Mouse (Mus musculus): ENCODE results near the gene Dse.

The Dse gene

DNA sequence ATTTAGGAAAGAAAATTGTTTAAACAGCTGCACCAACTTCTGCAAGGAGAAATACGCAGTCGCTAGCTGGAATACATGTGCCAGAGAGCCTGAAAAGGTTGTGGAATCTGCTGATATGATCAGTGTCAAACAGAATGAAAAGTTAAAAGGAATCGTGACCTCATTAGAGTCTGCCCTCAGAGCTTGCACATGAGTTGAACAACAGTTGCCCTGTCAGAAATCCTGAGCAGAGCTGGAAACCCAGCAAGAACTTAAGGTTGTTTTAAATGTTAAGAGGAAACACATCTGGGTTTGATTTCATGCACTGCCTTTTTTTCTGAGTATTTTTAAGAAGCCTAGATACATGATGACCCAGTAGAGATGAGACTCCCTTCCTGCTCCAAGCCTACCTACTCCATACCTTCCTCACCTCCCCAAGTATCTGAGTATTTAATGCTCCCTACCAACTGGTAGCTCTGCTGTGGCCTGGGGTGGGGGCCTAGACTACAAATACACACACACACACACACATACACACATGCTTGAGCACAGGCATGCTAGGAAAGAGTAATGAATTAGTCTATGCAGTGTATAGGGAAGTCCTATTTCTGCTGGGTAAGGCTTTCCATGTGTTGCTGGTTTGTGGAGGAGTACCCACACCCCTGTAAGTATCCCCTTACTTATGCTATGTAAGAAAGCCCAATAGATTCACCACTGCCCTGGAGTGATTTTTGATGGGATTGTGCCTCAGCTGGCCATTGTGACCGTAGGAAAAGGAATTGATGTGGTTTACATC is 95.4 kb downstream of the Dse start:
- Histone ChIP-seq H3K4me3 (replicated peaks; ENCODE audit: low read length) (no peak overlapping the region), H3K36me3 (ENCODE audit: insufficient read depth, low read length) (no peaks in the 10 kb centered on the region), H3K4me1 (replicated peaks; ENCODE audit: low read depth, low read length) (0 out of 2 replicates have a peak, but pooled peaks cover 7% of the 10 kb centered on the region), H3K27me3 (ENCODE audit: insufficient read depth, low read length) (no peaks in the 10 kb centered on the region; the same call in 1 of the 2 replicates), H3K9me3 (ENCODE audit: low read length) (no peaks in the 10 kb centered on the region)
- TF ChIP-seq CTCF (conservative IDR thresholded peaks at IDR 0.05; ENCODE audit: low read length) (no peak), NANOG (IDR thresholded peaks at IDR 0.05; ENCODE audit: borderline replicate concordance, low read length) (no peak), POU5F1 (IDR thresholded peaks at IDR 0.05; ENCODE audit: borderline replicate concordance, low read length) (no peak)

DNA sequence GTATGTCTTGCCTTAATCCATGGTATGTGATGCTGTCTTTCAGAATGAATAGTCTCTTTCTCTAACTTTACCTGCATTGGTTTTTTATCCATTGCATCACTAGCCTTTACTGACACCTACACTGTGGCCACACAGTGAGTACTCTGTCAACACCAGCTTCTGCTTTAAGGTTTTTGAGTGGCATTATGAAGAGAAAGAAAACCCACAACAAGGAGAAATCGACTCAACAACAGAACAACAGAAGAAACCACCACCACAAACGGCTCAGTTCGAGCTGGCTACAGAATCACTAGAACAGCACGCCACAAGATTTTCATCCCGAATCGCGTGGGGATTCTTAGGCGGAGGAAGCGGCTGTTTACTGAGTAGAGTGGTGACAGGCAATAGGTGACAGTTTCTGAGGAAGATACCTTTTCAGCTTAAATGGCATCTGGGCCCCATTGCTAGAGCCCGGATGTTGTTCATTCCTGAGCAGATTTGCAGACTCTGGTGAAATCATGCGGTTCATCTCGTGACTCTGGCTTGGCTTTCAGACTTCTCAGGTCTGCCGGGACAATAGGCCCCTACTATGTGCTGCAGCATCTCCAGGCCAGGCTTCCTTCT is 96.6 kb downstream of the Dse start:
- Histone ChIP-seq H3K36me3 (ENCODE audit: insufficient read depth, low read length) (no peaks in the 10 kb centered on the region), H3K4me1 (replicated peaks; ENCODE audit: low read depth, low read length) (0 out of 2 replicates have a peak, but pooled peaks cover 7% of the 10 kb centered on the region), H3K27me3 (ENCODE audit: insufficient read depth, low read length) (no peaks in the 10 kb centered on the region; the same call in 1 of the 2 replicates), H3K9me3 (ENCODE audit: low read length) (no peaks in the 10 kb centered on the region), H3K4me3 (replicated peaks; ENCODE audit: low read length) (no peak overlapping the region)
- TF ChIP-seq CTCF (conservative IDR thresholded peaks at IDR 0.05; ENCODE audit: low read length) (no peak), NANOG (IDR thresholded peaks at IDR 0.05; ENCODE audit: borderline replicate concordance, low read length) (no peak), POU5F1 (IDR thresholded peaks at IDR 0.05; ENCODE audit: borderline replicate concordance, low read length) (no peak)
